Mouse (Mus musculus): ENCODE data around the gene Tm7sf3.
A peak's percentile ranks its signal among the peaks of the same experiment; 100 is the strongest.

The Tm7sf3 gene

DNA sequence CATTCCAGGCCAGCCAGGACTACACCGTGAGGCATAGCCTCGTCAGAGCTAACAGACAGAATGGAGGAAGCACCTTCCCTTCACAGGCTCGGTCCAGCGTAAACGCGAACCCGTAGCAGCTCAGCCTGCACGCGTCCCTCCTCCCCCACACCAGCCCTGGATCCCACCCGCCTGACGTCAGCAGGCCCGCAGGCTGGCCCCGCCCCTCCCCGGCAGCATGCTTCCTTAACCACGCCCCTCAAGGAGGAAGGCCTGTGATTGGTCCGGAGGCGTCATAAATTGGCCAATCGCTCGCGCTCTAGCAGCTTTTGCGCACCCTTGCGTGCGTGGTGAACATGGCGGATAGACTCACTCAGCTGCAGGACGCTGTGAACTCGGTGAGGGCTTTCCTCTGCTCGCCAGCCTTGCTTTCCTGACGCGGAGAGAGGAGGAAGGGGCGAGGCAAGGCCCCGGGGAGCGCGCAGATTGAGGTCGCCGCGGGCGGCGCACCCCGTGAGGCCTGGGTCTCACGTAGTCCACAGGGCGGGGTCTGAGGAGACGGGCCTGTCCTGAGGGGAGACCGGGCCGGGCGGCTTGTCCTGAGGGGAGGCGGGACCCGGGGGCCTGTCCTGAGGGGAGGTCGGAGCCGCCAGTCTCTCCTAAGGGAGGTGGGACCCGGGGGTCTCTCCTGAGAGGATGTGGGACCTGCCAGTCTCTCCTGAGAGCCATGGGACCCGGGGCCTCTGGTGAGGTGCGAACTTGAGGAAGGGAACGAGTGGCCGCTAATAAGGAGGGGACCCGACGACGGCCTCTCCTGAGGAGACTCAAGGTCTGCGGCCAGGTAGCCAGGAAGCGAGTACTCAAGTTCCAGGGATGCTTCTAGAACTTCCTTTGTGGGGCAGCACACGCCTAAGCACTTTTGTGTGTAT is at the start of gene Tm7sf3, which contains the start of gene Med21:
TSS of gene Tm7sf3 (minus strand) at position 549 of the 908 bp plus-strand sequence.
TSS of gene Med21 (plus strand) at position 272 of the 908 bp plus-strand sequence.
- DNase-seq (ENCODE audit: extremely low read depth, insufficient read length, low spot score): peak; percentile 100

DNA sequence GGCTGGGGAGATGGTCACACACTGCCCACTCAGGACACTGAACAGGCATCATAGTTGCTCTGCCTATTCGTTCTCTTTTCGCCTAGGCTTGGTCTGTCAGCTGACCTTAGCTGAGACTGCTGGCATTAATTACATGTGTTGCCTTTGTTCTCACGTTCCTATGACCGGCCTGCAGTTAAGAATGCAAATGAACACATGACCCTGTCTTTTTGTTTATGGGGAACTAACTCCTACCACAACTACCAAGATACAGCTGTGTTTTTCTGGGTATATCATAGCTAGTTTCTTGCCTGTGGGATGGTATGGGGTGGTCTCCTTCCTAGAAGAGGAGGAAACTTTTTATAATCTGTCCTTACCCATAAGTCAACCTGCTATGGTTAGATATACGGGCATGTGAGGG is 46.2 kb upstream of the Tm7sf3 start:
- DNase-seq (ENCODE audit: extremely low read depth, insufficient read length, low spot score): no peak

DNA sequence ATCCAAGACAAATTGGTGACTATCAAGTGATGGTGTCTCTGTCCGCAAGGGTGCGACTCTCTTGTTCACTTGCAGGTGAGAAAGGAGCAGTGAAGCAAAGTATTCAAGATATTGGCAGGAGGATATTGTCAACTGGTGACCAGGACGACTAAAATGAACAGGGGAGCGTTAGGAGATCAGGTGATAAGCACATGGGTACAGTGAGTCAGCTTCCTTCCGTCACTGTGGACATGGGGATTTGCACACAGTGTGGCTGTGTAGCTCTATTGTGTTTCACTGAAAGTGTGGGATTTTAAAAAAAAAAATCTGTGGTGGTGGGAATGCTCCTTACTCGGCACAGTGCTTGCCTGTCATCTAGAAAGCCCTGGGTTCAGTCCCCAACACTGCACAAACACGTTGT is 45.4 kb upstream of the Tm7sf3 start:
- no peak for DNase-seq (ENCODE audit: extremely low read depth, insufficient read length, low spot score)

DNA sequence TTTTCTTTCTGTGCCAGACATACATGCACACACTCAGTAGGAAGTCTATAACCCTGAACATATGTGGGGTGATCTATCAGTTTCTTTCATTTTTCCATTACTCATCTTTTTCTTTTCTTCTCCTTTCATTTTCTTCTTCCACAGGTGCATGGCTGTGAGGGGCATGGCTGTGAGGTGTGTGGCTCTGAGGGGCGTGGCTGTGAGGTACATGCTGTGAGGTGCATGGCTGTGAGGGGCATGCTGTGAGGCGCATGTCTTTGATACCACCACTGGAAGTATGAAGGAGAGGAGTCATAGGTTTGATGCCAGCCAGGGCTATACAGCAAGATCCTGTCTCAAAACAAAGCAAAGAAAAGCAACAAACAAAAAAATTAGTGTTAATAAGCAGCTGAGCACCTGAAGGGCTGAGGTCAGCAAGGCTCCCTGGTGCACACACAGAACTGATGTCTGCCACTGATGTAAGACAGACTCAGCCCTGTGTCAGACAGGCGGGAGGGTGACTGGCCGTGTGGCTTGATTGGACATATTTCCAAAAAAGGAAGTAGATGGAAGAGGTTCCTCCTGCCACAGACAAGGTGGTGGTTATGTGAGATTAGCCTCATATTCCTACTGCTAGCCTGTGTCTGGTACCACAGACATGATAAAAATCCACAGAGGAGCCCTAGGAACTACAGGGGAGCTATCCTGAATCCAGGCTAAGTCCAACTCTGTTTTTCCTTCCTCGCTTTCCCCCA is 44.0 kb upstream of the Tm7sf3 start:
- DNase-seq (ENCODE audit: extremely low read depth, insufficient read length, low spot score): no peak

DNA sequence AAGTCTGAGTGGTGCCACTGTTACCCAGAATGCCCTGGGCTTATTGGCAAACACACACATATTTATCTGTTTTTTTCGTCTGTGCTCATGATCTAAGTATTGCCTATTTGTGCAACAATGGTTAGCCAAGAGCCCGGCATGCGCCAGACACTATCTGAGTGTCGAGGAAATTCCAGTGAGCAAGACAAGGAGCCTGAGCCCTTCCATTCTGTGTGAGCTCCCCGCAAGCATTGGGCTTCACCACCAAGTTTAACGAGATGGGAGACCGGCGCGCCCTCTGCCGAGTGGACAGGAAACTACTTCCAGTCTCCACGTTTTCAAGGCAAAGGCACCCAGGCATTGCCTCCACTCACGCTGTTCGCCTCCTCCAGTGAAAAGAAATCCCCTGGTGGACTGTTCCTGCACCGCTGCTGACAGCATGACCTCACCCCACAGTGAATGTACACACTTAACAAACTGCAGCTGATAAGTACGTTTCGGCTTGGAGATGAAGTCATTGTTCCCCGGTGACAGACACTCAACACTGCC is 43.2 kb upstream of the Tm7sf3 start:
- DNase-seq (ENCODE audit: extremely low read depth, insufficient read length, low spot score): peak; percentile 81

DNA sequence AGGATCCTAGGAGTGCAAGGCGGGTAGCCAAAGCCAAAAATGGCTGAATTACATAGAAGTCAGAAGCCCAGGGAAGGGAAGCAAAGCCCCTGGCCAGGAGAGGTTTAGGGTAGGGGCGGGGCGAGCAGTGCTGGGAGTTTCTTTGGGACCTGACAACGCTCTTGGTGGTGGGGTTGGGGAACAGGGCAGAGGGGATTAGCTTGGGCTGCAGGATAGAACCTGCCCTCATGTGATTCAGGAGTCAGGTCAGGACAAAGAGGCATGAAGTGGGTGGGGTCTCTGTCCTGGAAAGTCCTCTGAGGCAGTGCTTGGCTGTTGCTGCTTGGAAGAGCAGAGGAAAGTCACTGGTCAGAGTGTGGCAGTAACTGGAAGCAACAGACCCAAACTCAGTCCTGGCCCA is 41.3 kb upstream of the Tm7sf3 start:
- no peak for DNase-seq (ENCODE audit: extremely low read depth, insufficient read length, low spot score)

DNA sequence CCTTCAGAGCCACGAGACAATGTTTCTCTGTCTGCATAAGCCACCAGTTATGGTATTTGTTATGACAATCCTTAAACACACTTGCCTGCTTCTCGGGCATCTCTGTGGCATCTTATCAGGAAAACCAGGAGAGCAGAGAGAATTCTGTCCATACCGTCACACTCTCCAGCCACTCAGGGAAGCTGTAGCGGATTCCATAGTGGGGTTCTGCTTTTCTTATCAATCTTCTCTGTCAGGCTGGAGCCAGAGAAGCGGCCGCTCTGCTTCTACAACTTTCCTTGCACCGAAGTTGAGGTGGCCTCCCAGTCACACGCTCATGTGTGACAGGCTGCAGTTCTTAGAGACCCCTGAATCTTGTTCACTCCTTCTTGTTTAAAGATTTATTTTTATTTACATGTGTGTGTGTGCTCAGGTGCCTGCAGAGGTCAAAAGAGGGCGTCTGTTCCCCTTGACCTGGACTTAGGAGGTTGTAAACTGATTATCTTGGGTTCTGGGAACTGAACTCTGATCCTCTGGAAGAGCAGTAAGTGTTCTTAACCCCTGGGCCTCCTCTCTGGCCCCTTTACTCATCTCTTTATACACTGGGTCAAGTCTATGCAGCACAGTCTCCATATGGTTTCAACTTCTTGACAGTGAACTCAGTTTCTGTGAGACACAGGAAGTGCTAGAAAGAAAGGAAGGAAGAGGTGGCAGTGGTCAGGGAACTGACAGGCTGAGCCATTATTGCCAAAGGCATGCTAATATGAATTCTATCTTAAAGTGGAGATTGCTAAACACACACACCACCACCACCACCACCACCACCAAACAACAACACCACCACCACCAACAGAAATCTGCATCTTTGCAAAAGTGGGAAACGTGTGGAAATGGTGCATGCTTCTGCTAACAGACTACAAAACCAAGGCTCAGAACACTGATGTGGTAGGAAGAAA is 35.8 kb upstream of the Tm7sf3 start:
- no peak for DNase-seq (ENCODE audit: extremely low read depth, insufficient read length, low spot score)

DNA sequence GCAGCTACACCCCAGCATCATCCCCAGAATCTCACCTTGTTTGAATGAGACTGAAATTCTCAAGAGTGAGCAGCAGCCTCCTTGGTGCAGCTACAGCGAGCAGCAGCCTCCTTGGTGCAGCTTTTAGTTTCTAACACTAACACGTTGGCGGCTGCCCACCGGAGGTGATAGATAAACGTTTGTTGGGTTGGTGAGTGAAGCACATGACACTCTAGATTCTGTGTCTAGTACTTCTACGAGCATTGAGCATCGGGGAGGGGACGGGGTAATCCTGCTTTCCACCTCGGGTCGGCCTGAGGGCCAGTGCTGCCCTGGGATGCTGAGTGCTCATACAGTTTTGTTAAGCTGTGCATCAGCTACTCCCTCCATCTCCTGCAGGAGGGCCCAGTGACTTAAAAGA is 34.3 kb upstream of the Tm7sf3 start:
- no peak for DNase-seq (ENCODE audit: extremely low read depth, insufficient read length, low spot score)

DNA sequence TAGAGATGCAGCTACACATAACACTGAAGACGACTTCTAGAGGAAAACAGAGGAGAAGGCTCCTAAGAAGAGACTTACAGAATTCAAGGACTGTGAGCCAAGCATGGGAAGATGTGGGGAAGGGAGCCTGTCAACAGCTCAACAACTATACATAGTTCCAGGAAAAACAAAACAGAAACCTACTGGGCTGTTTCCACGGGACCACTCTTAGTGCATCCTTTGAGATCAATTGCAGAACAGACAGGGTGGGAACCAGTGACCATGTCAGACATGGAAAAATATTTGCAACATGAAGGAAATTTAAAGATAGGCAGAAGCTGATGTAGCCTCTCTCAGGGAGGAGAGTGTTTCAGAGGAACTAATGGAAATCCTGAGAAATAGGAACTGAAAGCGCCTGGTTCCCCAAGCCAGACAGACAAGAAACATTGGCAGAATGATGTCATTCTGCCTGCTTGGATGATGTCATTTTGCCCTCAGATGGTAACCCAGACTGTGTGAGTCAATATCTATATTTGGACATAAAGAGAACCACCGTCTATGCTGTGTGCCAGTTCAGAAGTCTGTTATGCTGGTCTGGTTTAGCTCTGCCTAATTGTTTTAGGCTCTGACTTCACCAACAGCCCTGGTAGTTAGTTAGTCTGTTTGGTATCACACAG is 32.4 kb upstream of the Tm7sf3 start:
- peak; percentile 57 for DNase-seq (ENCODE audit: extremely low read depth, insufficient read length, low spot score)

DNA sequence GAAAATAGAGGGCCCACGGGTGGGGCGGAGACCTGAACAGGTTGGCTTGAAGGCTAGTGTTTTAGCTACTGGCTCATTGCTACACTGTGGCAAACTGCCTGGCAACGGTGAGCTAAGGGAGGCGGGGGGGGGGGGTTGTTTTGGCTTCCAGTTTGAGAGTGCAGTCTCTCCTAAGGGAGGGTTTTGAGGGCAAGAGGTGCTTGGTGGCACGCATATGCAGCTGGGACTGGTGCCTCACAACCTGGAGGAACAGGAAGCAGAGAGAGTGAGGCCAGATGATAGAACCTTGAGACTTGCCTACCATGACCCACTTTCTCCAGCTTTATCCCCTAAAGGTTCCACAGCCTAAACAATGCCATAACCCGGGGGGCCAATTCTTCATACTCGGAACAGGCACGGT is 31.8 kb upstream of the Tm7sf3 start:
- DNase-seq (ENCODE audit: extremely low read depth, insufficient read length, low spot score): no peak

DNA sequence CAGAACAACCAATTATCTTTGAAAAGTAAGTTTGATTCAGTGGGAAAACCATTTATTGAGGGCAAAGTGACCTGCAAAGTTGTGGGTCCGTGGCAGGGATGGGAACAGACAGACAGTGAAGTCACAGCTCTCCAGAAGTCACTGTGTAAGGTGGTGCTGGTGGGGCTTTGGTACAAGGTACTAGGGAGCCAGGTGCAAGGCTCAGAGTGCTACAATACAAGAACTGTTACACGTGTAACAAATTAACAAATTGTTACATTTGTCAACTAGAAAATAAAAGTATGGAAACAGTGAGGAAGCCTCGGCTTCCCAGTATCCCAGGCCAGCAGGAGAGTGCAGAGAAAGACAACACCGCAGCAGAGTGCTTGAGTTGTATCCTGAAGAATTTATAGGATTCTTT is 31.1 kb upstream of the Tm7sf3 start:
- DNase-seq (ENCODE audit: extremely low read depth, insufficient read length, low spot score): no peak

DNA sequence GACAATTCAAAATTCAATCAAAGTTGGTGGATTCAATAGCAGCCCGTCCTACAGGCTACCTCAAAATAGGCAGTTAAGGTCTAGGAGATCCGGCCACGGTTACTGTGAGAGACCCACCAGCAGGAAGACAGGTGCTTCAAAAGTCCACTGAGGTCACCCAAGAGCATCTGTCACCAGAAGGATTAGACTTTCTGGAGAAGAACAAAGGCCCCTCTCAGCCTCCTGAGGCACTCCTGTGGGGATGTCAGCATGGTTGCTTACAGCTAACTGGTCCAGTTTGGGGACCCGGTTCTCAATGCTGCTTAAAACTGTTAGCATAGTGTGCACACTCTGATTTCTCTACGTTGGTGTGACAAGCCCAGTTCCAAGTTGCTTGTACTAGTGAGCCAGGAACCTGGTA is 29.5 kb upstream of the Tm7sf3 start:
- no peak for DNase-seq (ENCODE audit: extremely low read depth, insufficient read length, low spot score)

DNA sequence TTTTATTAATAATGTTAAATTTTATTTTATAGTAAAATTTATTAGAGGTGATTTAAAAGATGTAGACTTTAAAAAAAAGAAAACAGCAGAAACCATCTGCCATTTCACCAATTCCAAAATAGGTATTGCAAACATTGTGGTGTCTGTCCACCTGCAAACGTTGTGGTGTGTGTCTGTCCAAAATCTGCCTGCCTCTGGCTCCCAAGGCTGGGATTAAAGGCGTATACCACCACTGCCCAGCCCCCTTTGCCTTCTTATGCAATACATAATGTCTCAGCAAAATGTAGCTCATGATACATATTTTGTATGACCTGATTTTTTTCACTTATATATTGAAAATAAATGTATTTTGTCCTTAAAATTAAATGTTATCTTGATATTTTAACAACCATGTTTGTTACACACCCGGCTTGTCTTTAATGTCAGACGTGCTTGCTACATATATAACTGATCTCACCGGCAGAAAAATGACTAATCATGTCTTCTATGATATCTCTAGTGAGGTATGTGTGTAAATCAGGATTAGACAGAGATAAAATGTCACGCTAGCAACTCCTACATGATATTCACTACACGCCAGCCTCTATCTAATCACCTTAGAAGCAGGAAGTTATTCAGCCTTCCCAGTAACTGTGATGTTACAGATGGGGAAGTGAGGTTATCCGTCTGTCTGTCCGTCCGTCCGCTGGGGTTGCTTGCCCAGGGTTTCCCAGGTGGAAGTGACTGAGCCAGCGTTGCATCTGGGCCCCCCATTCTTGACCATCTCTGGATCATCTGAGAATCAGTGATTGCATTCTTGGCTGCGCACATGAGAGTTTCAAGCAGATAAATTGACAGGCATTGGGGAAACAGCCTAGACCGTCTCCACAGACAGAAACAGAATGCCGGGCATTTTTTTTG is 28.6 kb upstream of the Tm7sf3 start:
- no peak for DNase-seq (ENCODE audit: extremely low read depth, insufficient read length, low spot score)

DNA sequence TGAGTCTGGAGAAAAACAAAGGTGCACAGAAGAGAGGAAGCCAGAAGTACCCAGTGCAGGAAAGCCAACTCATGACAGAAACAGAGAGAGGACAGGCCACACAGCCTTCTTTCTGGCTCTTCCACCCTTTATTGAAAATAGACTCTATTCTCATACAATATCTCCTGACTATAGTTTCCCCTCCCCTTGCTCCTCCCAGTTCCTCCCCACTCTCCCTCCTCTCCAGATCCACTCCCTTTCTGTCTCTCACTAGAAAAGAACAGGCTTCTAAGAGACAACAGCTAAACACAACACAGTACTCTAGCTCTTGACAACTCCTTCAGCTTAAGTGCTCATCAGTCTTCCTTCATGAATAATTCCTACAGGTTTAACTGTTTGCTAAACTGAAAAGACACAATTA is 26.0 kb upstream of the Tm7sf3 start:
- DNase-seq (ENCODE audit: extremely low read depth, insufficient read length, low spot score): no peak

DNA sequence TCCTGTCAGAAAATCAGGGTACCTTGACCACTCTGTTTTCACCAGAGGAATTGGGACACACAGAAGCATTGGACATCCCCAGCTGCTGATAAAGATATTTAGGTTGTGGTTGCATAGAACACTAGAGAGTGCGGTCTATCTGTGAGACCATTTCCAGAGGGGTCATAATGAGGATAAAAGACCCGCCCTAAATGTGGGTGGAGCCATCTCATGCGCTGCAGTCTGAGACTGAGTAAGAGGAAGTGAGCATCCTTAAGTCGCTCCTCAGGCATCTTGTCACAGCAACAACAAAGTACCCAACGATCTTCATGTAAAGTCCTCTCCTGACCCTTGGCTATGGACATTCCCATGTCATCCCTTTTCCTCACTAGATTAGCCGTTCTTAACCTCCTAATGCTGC is 24.2 kb upstream of the Tm7sf3 start:
- DNase-seq (ENCODE audit: extremely low read depth, insufficient read length, low spot score): no peak

DNA sequence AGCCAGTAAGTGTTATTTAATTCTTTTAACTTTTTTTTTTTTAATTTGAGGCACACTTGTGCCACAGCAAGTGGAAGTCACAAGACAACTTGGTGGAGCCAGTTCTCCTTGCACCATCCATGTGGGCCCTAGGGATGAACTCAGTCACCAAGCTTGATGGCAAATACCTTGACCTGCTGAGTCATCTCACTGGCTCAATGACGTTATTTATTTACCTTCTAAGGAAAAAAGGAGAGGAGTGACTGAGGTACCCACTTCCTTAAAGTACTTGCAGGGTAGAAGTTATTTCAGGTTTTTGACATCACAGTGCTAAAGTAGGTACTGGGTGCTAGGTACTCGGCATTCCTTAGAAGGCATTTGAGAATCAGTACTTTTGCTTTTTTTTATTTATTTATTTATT is 22.8 kb upstream of the Tm7sf3 start:
- DNase-seq (ENCODE audit: extremely low read depth, insufficient read length, low spot score): peak; percentile 37

DNA sequence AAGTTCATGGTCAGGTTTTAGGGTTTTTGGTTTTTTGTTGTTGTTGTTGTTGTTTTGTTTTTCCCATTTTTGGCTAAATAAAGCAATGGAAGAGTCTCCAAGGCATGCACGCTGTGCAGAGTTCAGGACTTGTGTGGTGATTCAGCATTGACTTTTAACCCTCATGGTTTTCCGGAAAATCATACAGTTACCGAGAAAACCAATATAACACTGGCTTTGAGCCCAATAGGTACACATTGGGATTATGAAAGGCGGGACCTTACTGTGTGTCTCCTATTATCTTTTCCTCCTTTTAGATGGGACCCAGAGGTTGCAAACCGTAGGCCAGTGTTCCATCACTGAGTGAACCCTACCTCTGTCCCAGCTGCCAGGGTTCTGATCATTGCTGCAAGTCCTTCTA is 22.3 kb upstream of the Tm7sf3 start:
- DNase-seq (ENCODE audit: extremely low read depth, insufficient read length, low spot score): no peak

DNA sequence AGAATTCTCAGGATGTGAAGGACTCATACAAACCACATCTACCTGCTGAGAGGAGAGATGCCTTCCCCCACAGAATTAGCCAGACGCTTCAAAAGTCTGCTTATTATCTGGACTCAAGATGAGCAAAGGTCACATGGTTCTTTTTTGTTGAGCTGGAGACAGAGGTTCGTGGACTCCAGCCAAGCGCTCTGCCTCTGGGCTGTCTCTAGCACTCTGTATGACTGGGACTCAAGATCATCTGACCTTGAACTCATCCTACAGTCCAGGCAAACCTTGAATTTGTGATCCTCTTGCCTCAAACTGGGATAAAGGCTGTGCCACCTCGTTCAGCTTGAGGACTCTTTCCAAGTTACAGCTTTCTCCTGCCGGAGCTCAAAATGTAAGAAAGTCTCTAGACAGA is 21.5 kb upstream of the Tm7sf3 start:
- no peak for DNase-seq (ENCODE audit: extremely low read depth, insufficient read length, low spot score)

DNA sequence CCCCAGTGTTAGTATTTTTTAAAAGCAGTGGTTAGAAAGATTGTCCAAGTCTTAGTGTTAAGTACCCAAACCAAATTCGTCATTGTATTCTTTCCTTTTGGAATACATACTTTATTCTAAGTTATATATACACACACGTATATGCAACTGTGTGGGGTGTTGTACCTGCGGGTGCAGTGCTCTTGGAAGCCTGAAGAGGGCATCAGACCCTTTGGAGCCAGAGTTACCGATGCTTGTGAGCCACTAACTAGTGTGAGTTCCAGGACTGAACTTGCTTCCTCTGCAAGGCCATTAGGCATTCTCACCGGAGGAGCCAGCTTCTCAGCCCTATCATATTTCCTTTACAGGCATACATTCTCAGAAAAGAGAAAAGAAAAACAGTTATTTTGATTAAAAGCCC is 20.1 kb upstream of the Tm7sf3 start:
- peak; percentile 23 for DNase-seq (ENCODE audit: extremely low read depth, insufficient read length, low spot score)

Data from 3134 (cell line).